Mouse (Mus musculus) neural tube, embryonic 13.5 days (tissue): ENCODE data around the gene Spata1. TPM values are rescaled to one million over a fixed set of nuclear protein-coding genes. Genes with fewer than 3 reads are reported as not detected.

Experiments
- ATAC-seq: fragments of 200-750 bp; cut with Nextera tagmentation; 2 replicates; pipeline ENCODE4 v1.8.0; 2017; ENCODE audit warnings: low read depth, mild to moderate bottlenecking, moderate TSS enrichment, moderate library complexity
- H3K27ac ChIP-seq: fragments of 300-500 bp; sonication (generic); replicated peaks from 2 replicates; pipeline ENCODE4 v1.5.1; 2015; ENCODE audit warnings: moderate library complexity, mild to moderate bottlenecking, inconsistent platforms
- H3K27me3 ChIP-seq: fragments of 300-500 bp; sonication (generic); 2 replicates; pipeline ENCODE4 v1.6.1; 2015; ENCODE audit warnings: mild to moderate bottlenecking, inconsistent platforms
- H3K36me3 ChIP-seq: fragments of 300-500 bp; sonication (generic); 2 replicates; pipeline ENCODE4 v1.6.1; 2015; ENCODE audit warnings: mild to moderate bottlenecking, inconsistent platforms
- H3K4me1 ChIP-seq: fragments of 300-500 bp; sonication (generic); replicated peaks from 2 replicates; pipeline ENCODE4 v1.6.1; 2015; ENCODE audit warnings: inconsistent platforms
- H3K4me2 ChIP-seq: fragments of 300-500 bp; sonication (generic); 2 replicates; pipeline ENCODE4 v1.6.1; 2015; ENCODE audit warnings: inconsistent platforms, mild to moderate bottlenecking, moderate library complexity
- H3K4me3 ChIP-seq: fragments of 300-500 bp; sonication (generic); 2 replicates; pipeline ENCODE4 v1.5.1; 2015; ENCODE audit warnings: mild to moderate bottlenecking, inconsistent platforms
- H3K9ac ChIP-seq: fragments of 300-500 bp; sonication (generic); 2 replicates; pipeline ENCODE4 v1.6.1; 2015; ENCODE audit warnings: moderate library complexity, mild to moderate bottlenecking, inconsistent platforms
- H3K9me3 ChIP-seq: fragments of 300-500 bp; sonication (generic); 2 replicates; pipeline ENCODE4 v1.6.1; 2016; ENCODE audit warnings: inconsistent platforms
- WGBS: fragments of 180-500 bp; shearing (Covaris S2); methylation state at CpG from one replicate; pipeline ENCODE4 v1.1.7; 2015; 5-methylcytosine and 5-hydroxymethylcytosine counted together
- polyA plus RNA-seq: library from polyadenylated mRNA; unstranded; fragments of >200 nt; fragmentation: Nextera tagmentation; extraction: Ambion mirVana; gene quantifications from 2 replicates; pipeline ENCODE4 v1.2.1, GENCODE M21; 2015

The Spata1 gene
- 6.2 and 7.2 TPM in 2 replicates for polyA plus RNA-seq

DNA sequence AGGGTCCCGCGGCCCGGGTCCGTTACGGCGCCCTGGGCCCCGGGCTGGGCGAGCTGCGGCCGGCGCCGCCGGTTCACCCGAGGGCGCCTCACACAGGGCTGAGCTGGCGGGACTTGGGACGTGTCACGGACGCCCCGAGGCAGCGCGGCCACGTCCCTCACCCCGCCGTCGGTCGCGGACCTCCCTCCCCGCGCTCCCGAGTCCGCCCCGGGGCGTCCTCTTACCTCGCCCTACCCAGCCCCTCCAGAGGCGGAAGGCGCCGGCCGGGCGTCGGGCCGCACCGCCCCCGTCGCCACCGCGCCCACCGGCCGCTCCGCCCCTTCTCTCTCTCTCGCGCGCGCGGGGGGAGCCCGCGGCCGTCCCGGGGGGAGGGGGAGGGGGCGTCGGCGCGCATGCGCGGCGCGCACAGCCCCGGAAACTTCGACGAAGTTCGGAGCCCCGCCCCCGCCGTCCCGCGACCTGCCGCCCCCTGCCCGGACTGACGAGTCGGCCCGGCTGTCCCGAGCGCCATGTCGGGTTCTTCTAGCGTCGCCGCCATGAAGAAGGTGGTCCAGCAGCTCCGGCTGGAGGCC lies at the start of gene Spata1, which contains the start of gene Gng5:
Spata1 (minus strand) TSS at position 323 of the 572 bp plus-strand sequence.
Gng5 (plus strand) TSS at position 377 of the 572 bp plus-strand sequence.
- Histone ChIP-seq H3K4me3 (peak within 1 kb of the TSS; percentile 72), H3K4me1 (peaks cover 31% of the 10 kb centered on the region), H3K36me3 (peaks cover 8% of the 10 kb centered on the region), H3K27me3 (no peaks in the 10 kb centered on the region), H3K9ac (peak within 1 kb of the TSS; percentile 85), H3K4me2 (peak within 1 kb of the TSS; percentile 59), H3K9me3 (no peaks in the 10 kb centered on the region), H3K27ac (peak within 1 kb of the TSS; percentile 84)
- WGBS: under 1% methylated on average over 54 of the region's 88 CpGs
- peak; percentile 91 for ATAC-seq

DNA sequence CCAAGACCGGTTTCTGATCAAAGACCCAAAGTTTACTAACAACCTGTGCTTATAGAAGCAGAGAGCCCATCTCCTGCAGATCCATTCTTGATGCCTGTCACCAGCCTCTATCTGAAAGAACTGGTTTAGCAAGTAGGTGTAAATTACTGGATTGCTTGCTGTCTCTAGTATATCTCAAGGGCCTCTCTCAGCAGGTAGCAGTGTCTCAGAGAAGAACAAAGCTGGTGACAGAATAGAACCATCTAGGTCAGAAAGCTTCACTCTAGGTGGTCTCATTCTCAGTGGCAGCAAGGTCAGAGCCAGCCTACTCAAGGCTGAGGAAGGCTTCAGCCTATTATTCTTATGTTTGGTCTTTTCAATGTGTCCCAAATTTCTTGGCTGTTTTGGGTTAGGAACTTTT lies 44.1 kb upstream of the Spata1 start:
- Histone ChIP-seq H3K9me3 (0 out of 2 replicates have a peak, but pooled peaks cover 5% of the 10 kb centered on the region), H3K4me2 (no peak overlapping the region), H3K27ac (no peak overlapping the region), H3K36me3 (no peaks in the 10 kb centered on the region), H3K9ac (no peak overlapping the region), H3K4me3 (no peak overlapping the region), H3K27me3 (no peaks in the 10 kb centered on the region), H3K4me1 (no peaks in the 10 kb centered on the region)
- no peak for ATAC-seq
- 10% methylated on average over 1 of the region's 1 CpGs for WGBS

DNA sequence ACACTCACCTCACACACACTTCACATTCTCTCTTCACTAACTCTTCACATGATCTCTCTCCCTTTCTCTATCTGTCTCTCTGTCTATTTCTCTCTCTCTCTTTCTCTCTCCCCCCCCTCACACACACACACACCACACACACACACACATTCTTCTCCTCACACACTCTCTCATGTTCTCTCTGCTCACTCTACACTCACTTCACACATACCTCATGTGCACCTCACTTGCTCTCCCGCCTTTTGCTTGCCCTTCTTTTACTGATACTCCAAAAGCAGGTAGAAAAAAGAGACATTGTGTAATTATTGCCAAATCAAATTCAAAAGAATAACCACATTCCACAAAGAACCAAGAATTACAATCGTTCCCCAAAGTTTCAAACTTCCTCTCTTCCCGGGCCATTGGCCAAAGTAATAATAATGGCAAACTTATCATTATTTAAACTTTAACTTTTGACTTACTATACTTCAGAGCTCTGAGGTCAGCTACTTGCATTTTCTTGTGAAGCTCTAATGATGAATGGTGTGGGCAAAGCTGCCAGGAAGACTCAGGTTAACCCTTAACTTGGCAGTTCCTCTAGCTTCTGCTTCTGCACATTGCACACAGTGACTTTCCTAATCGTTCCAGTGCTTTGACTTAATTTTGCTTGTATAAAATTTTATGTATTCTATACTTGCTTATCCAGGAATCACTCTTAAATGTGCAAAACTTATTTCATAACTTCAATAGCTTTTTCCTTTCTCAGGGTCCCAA lies 41.1 kb upstream of the Spata1 start:
- Histone ChIP-seq H3K27ac (no peak overlapping the region), H3K36me3 (no peaks in the 10 kb centered on the region), H3K4me2 (no peak overlapping the region), H3K4me3 (no peak overlapping the region), H3K4me1 (no peaks in the 10 kb centered on the region), H3K9ac (no peak overlapping the region), H3K27me3 (no peaks in the 10 kb centered on the region), H3K9me3 (0 out of 2 replicates have a peak, but pooled peaks cover 5% of the 10 kb centered on the region)
- 87% methylated on average over 4 of the region's 4 CpGs for WGBS
- ATAC-seq: no peak

DNA sequence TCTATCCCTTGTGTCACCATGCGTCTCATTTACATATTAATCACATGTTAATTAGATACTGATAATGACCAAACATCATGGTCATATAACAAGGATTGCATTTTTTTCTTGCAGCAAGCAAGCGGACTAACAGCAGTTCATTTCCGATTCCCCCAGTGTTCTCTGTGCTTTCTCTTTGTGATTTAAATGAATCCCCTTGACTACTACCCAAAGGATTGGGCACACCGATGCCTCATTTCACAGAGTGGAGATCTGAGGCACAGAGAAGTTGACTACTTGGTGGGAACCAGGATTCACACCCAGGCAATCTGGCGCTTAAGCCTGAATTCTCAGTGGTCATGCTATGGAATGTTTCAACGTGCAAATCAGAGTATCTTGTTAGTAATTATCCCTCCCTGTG lies 35.4 kb upstream of the Spata1 start:
- Histone ChIP-seq H3K27ac (no peak overlapping the region), H3K9ac (no peak overlapping the region), H3K4me1 (no peaks in the 10 kb centered on the region), H3K4me2 (no peak overlapping the region), H3K27me3 (no peaks in the 10 kb centered on the region), H3K9me3 (no peaks in the 10 kb centered on the region), H3K4me3 (no peak overlapping the region), H3K36me3 (no peaks in the 10 kb centered on the region)
- WGBS: 59% methylated on average over 6 of the region's 6 CpGs
- no peak for ATAC-seq

DNA sequence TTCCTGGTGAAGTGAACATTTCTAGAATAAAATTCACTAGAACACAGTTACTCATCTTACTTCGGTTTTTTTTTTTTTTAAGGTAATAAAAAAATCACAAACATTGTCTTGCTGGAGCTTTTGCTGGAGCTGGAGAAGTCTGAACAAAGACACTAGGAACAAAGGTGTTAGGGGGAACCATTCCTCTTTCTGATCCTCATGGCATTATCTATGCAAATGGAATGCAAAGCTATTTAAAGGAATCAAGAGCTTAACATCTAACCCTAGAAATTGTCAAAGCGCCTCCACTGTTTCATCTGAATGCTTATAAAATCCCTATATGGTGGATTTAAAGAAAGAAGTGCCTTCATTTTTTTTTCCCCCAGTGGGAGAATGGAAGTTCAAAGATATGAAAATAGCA lies 28.8 kb upstream of the Spata1 start:
- Histone ChIP-seq H3K27me3 (no peaks in the 10 kb centered on the region), H3K9ac (no peak overlapping the region), H3K4me1 (no peaks in the 10 kb centered on the region), H3K4me2 (no peak overlapping the region), H3K27ac (no peak overlapping the region), H3K4me3 (no peak overlapping the region), H3K9me3 (no peaks in the 10 kb centered on the region), H3K36me3 (no peaks in the 10 kb centered on the region)
- ATAC-seq: no peak
- WGBS: 55% methylated on average over 2 of the region's 2 CpGs

DNA sequence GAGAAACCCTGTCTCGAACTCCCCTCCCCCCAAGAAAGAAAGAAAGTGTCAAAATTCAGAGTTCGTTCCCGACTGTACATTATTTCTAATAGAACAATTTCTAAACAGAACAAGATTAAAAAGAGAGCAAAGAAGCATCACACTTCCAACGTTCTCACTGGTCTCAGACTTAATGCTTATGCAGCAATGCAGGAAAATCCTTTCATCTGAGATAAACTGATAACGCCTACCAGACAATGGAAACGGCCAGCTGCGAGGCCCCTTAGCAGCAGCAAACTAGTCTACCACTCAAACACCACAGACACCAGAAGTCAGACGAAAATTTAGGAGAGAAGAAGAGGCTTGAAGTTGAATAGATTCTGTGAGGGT lies 22.1 kb upstream of the Spata1 start:
- Histone ChIP-seq H3K36me3 (peaks cover 21% of the 10 kb centered on the region), H3K27me3 (no peaks in the 10 kb centered on the region), H3K4me2 (peak overlapping the region; percentile 73), H3K9me3 (no peaks in the 10 kb centered on the region), H3K9ac (peak overlapping the region; percentile 84; the same call in 1 of the 2 replicates), H3K27ac (peak overlapping the region; percentile 97), H3K4me3 (peak overlapping the region; percentile 67), H3K4me1 (peaks cover 8% of the 10 kb centered on the region)
- WGBS: 15% methylated on average over 8 of the region's 8 CpGs
- ATAC-seq: no peak

DNA sequence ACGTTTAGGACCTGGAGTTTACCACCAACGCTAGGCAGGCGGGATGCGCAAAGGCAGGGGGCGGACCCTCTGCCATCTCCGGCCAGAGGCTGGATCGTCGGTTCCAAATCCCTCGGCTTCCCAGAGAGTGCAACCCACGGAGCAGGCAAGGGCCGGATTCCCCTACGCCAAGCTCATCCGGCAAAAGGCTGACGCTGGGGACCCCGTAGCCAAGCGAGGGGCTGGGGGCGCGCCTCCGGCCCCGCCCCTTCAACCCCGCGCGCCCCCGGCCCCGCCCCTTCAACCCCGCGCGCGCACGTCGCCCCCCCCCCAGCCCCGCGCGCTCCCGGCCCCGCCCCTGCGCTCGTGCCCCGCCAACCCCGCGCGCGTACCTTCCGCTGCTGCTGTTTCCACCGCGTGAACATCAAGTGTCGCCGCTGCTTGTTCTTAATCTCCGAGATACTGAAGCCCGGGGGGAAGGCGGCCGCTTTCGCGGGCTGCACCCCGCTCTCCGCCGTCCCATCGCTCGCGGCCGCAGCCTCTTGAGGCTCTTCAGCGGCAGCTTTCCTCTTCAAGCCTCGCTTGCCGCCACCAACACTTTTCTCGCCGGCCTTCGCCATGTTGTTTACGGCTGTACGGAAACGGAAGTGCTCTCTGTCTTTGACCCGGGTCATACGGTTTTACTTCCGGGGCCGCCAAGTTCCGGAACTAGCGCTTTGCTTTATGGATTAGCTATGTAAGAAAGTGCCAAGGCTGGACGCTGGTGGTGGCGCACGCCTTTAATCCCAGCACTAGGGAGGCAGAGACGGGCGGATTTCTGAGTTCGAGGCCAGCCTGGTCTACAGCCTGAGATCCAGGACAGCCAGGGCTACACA lies 21.5 kb upstream of the Spata1 start, which contains the start of gene Rpf1:
Rpf1 (minus strand) TSS at position 632 of the 854 bp plus-strand sequence.
- Histone ChIP-seq H3K4me3 (peak within 1 kb of the TSS; percentile 67), H3K27me3 (no peaks in the 10 kb centered on the region), H3K27ac (peak within 1 kb of the TSS; percentile 97), H3K9me3 (no peaks in the 10 kb centered on the region), H3K4me2 (peak within 1 kb of the TSS; percentile 73), H3K36me3 (peaks cover 23% of the 10 kb centered on the region), H3K4me1 (peaks cover 8% of the 10 kb centered on the region), H3K9ac (peak within 1 kb of the TSS; percentile 84)
- ATAC-seq: peak; percentile 97
- WGBS: under 1% methylated on average over 59 of the region's 82 CpGs

DNA sequence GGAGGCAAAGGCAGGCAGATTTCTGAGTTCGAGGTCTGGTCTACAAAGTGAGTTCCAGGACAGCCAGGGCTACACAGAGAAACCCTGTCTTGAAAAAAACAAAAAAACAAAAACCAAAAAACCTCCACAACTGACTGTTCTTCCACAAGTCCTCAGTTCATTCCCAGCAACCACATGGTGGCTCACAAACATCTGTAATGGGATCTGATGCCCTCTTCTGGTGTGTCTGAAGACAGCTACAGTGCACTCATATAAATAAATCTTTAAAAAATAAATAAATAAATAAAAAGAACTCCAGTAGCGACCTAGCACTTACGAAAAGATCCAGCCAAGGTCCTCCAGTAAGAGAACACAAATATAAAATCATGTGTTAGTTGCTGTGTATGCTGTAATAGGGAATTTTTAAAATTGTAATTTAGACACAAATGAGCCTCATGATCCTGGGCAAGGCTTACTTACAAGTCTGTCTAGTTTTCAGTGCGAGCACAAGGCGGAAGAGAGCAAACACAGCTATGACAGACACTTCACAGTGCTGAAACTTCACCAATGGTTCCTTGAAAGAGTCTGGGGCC lies 20.8 kb upstream of the Spata1 start:
- peak overlapping the region; percentile 97 for H3K27ac ChIP-seq
- H3K4me1 ChIP-seq: peaks cover 8% of the 10 kb centered on the region
- peak overlapping the region; percentile 73 for H3K4me2 ChIP-seq
- H3K4me3 ChIP-seq: peak overlapping the region; percentile 67
- no peaks in the 10 kb centered on the region for H3K27me3 ChIP-seq
- H3K36me3 ChIP-seq: peaks cover 27% of the 10 kb centered on the region
- 43% methylated on average over 5 of the region's 5 CpGs for WGBS
- H3K9me3 ChIP-seq: no peaks in the 10 kb centered on the region
- ATAC-seq: peak; percentile 24; the same call in 1 of the 2 replicates
- peak overlapping the region; percentile 84 for H3K9ac ChIP-seq

DNA sequence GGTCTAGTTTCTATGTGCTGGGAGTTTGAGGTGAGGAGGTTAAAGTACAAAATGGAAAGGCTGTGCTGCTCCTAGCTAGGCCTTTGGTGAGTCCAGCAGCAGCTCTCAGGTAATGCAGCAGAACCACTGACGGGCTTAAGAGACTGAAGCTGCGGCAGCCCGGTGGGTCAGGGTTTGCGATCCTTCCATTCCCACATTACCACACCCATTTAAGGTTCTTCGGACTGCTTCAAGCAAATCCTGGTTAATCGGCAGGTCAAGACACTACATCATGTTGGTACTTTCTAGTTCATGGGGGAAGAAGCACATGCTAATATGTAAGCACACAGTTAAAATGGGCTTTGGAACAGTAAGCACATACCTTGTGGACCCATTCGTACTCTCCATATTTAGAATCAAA lies 7.2 kb upstream of the Spata1 start:
- no peak overlapping the region for H3K27ac ChIP-seq
- H3K9ac ChIP-seq: no peak overlapping the region
- H3K4me3 ChIP-seq: no peak overlapping the region
- WGBS: 95% methylated on average over 7 of the region's 7 CpGs
- H3K36me3 ChIP-seq: peaks cover 63% of the 10 kb centered on the region
- peaks cover 18% of the 10 kb centered on the region for H3K4me1 ChIP-seq
- no peaks in the 10 kb centered on the region for H3K9me3 ChIP-seq
- ATAC-seq: no peak
- no peak overlapping the region for H3K4me2 ChIP-seq
- no peaks in the 10 kb centered on the region for H3K27me3 ChIP-seq

DNA sequence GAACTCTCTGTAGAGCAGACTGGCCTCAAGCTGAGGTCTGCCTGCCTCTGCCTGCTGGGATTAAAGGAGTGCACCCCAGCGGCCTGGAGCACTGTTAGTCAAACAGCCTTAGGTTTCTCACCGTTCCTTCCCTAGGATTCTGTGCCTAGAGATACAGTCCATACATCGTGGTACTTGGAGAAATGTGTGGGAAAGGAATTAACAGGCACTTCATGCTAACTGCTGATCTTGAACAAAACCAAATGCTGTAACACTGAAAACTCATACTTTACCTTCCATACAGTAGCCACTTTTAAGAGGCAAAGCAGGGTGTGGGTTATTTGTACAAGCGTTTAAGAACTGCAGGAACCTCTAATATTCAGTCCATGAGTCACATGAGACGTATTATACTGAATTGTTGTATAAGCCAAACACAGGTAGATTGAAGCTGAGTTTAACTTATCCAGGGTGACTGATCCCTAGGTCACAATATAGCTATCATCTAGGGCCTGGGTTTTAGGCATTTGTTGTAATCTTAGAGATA lies 2.1 kb upstream of the Spata1 start:
- 65% methylated on average over 5 of the region's 5 CpGs for WGBS
- peak overlapping the region; percentile 85 for H3K9ac ChIP-seq

DNA sequence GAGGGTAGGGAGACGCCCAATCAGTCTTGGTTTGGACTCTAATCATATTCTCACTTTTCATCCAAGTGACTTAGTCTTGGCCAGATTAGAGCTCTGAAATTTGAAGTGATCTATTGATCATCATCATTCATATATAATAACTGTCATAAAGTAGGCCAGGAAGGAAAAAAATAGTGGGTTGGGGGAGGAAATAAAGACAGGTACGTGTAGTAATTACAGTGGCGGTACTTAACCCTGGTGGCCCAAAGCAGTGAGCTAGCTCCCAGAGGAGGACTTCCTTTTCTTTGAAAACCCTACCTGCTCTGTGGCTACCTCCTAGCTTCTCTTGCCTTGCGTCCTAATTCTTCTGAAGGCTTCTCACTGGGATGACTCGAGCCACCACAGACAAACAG lies 1.3 kb upstream of the Spata1 start:
- 11% methylated on average over 5 of the region's 5 CpGs for WGBS
- Histone ChIP-seq H3K36me3 (peaks cover 15% of the 10 kb centered on the region), H3K27ac (peak overlapping the region; percentile 84; the same call in 1 of the 2 replicates), H3K9ac (peak overlapping the region; percentile 85), H3K27me3 (no peaks in the 10 kb centered on the region), H3K9me3 (no peaks in the 10 kb centered on the region), H3K4me2 (peak overlapping the region; percentile 59), H3K4me1 (peaks cover 31% of the 10 kb centered on the region), H3K4me3 (peak overlapping the region; percentile 72)
- ATAC-seq: no peak

More for the DNA sequence above, 2.1 kb upstream of the Spata1 start:
- Histone ChIP-seq H3K4me2 (peak overlapping the region; percentile 59), H3K27ac (no peak overlapping the region), H3K4me1 (peaks cover 31% of the 10 kb centered on the region), H3K36me3 (peaks cover 22% of the 10 kb centered on the region), H3K9me3 (no peaks in the 10 kb centered on the region), H3K27me3 (no peaks in the 10 kb centered on the region), H3K4me3 (peak overlapping the region; percentile 72)
- ATAC-seq: no peak
